11 mouse cellular contexts compared by ENCODE assay signal in genomic region chr17:29498028-29498427, GRCm38 (mm10). TPM values are rescaled to one million over a fixed set of nuclear protein-coding genes. Genes with fewer than 3 reads are reported as not detected.
DNase-seq lines count a peak whose midpoint lies in the region; ATAC-seq and TF ChIP-seq lines count a peak whose summit lies in the region.
"Had no signal": no experiment of that assay in that cellular context is flagged by ENCODE, and none has a peak within 500 bp of the region (broad histone marks: within the 10 kb centered on the region; RNA-seq: fewer than 3 reads in every experiment).

No protein-coding gene starts in this region.

- peaks cover 48% of the 10 kb centered on the region for H3K36me3 ChIP-seq in erythroblast, embryonic 14.5 days (ENCODE audit: control insufficient read depth)
- peaks cover 24% of the 10 kb centered on the region for H3K36me3 ChIP-seq in small intestine, adult 2 months (ENCODE audit: control insufficient read depth, insufficient read depth, low read length)
- H3K36me3 ChIP-seq in kidney, embryonic 15.5 days: peaks cover 19% of the 10 kb centered on the region

- H3K9ac ChIP-seq in kidney, embryonic 15.5 days: no peak overlapping the region

- 41% methylated on average over 4 of the region's 4 CpGs for WGBS in small intestine, adult 2 months
- 53% methylated on average over 4 of the region's 4 CpGs for WGBS in kidney, embryonic 15.5 days

- peak overlapping the region; percentile 13; the same call in 1 of the 2 replicates for H3K27ac ChIP-seq in small intestine, adult 2 months (ENCODE audit: insufficient read depth, low read depth, low read length)
- no peak overlapping the region for H3K27ac ChIP-seq in kidney, embryonic 15.5 days

- peak overlapping the region; percentile 1 for H3K4me3 ChIP-seq in erythroblast, embryonic 14.5 days (replicated peaks)
- no peak overlapping the region for H3K4me3 ChIP-seq in small intestine, adult 2 months (ENCODE audit: low read depth, low read length)
- no peak overlapping the region for H3K4me3 ChIP-seq in kidney, embryonic 15.5 days (replicated peaks)
- H3K4me3 ChIP-seq: myocyte had no signal

- H3K4me1 ChIP-seq in erythroblast, embryonic 14.5 days (ENCODE audit: control insufficient read depth): peaks cover 91% of the 10 kb centered on the region
- peaks cover 4% of the 10 kb centered on the region; the same call in 1 of the 2 replicates for H3K4me1 ChIP-seq in small intestine, adult 2 months (ENCODE audit: control insufficient read depth, insufficient read depth, insufficient read length, low read length)
- peaks cover 25% of the 10 kb centered on the region for H3K4me1 ChIP-seq in kidney, embryonic 15.5 days

- peak; percentile 36 to 48 for DNase-seq in right cerebral cortex, postnatal 10 days (ENCODE audit: low spot score in 2 of 2)
- DNase-seq in right cerebral cortex, adult 18-20 months: no peak
- DNase-seq in induced T-regulatory cell, adult 2 months (ENCODE audit: low read depth): peak; percentile 74
- no peak for DNase-seq in urinary bladder, adult 2 months (ENCODE audit: low spot score)

- H3K4me2 ChIP-seq in kidney, embryonic 15.5 days: no peak overlapping the region

- TF ChIP-seq POLR2A in small intestine, adult 2 months (IDR thresholded peaks at IDR 0.05; ENCODE audit: low read depth, low read length): no peak

- TF ChIP-seq CTCF in small intestine, adult 2 months (IDR thresholded peaks at IDR 0.05; ENCODE audit: extremely low read depth, insufficient read length, insufficient replicate concordance, low read depth, low read length): no peak

- ATAC-seq in erythroblast, adult 5-6 weeks (replicated peaks; ENCODE audit: low FRiP score, poor library complexity, severe bottlenecking): no peak
- ATAC-seq in kidney, embryonic 15.5 days (replicated peaks; ENCODE audit: low FRiP score): no peak

- H3K27me3 ChIP-seq in erythroblast, embryonic 14.5 days (ENCODE audit: control insufficient read depth): no peaks in the 10 kb centered on the region
- H3K27me3 ChIP-seq in small intestine, adult 2 months (ENCODE audit: control insufficient read depth, insufficient read depth, low read length): no peaks in the 10 kb centered on the region
- no peaks in the 10 kb centered on the region for H3K27me3 ChIP-seq in kidney, embryonic 15.5 days

- H3K9me3 ChIP-seq in erythroblast, embryonic 14.5 days (ENCODE audit: control insufficient read depth, low read length): no peaks in the 10 kb centered on the region
- no peaks in the 10 kb centered on the region for H3K9me3 ChIP-seq in kidney, embryonic 15.5 days (replicated peaks)

RNA-seq across cellular contexts. Expression of gene Pim1, which starts 7.5 kb away (rescaled TPM):
- polyA plus RNA-seq in erythroblast, embryonic 14.5 days (2012): 72.6 and 76.6 TPM in 2 replicates
- 342 and 357 TPM in 2 replicates for total RNA-seq in erythroblast, adult 5-6 weeks (2015; ENCODE audit: low replicate concordance)
- total RNA-seq in erythroblast, adult 5-6 weeks (2017; ENCODE audit: low replicate concordance): 725 and 933 TPM in 2 replicates
- 38.9 and 160 TPM in 2 replicates for polyA plus RNA-seq in small intestine, adult 2 months (2012; rRNA removed)
- polyA plus RNA-seq in kidney, embryonic 15.5 days (2015; fragmentation: Nextera tagmentation; extraction: Ambion mirVana): 17.8 and 17.9 TPM in 2 replicates
- 21.2 and 24.4 TPM in 2 replicates for polyA plus RNA-seq in urinary bladder, adult 2 months (2012; rRNA removed)

RNA-seq across cellular contexts. Expression of gene Gm17657, which starts 51.4 kb away (rescaled TPM):
- polyA plus RNA-seq in erythroblast, embryonic 14.5 days (2012): not detected in 2 replicates
- total RNA-seq in erythroblast, adult 5-6 weeks (2015; ENCODE audit: low replicate concordance): 2.9 TPM in 1 of 2 replicates, not detected in the other
- total RNA-seq in erythroblast, adult 5-6 weeks (2017; ENCODE audit: low replicate concordance): not detected in 2 replicates
- not detected in 2 replicates for polyA plus RNA-seq in small intestine, adult 2 months (2012; rRNA removed)
- polyA plus RNA-seq in kidney, embryonic 15.5 days (2015; fragmentation: Nextera tagmentation; extraction: Ambion mirVana): not detected in 2 replicates
- polyA plus RNA-seq in urinary bladder, adult 2 months (2012; rRNA removed): not detected in 2 replicates
- total RNA-seq: left cerebral cortex, adult 8-10 months had no signal
- polyA plus RNA-seq: heart, postnatal 0 days; myocyte had no signal

RNA-seq across cellular contexts. Expression of gene Tbc1d22b, which starts 51.6 kb away (rescaled TPM):
- 0.99 and 1.1 TPM in 2 replicates for polyA plus RNA-seq in erythroblast, embryonic 14.5 days (2012)
- 3.7 and 4.4 TPM in 2 replicates for total RNA-seq in erythroblast, adult 5-6 weeks (2015; ENCODE audit: low replicate concordance)
- total RNA-seq in erythroblast, adult 5-6 weeks (2017; ENCODE audit: low replicate concordance): 0.51 and 1.3 TPM in 2 replicates
- 13.8 and 27.3 TPM in 2 replicates for polyA plus RNA-seq in small intestine, adult 2 months (2012; rRNA removed)
- 16.7 and 19.3 TPM in 2 replicates for polyA plus RNA-seq in kidney, embryonic 15.5 days (2015; fragmentation: Nextera tagmentation; extraction: Ambion mirVana)
- 13.5 and 14.1 TPM in 2 replicates for polyA plus RNA-seq in urinary bladder, adult 2 months (2012; rRNA removed)

RNA-seq across cellular contexts. Expression of gene Tmem217, which starts 54.2 kb away (rescaled TPM):
- polyA plus RNA-seq in erythroblast, embryonic 14.5 days (2012): not detected in 2 replicates
- total RNA-seq in erythroblast, adult 5-6 weeks (2015; ENCODE audit: low replicate concordance): not detected in 2 replicates
- total RNA-seq in erythroblast, adult 5-6 weeks (2017; ENCODE audit: low replicate concordance): not detected in 2 replicates
- polyA plus RNA-seq in small intestine, adult 2 months (2012; rRNA removed): 0.29 TPM in 1 of 2 replicates, not detected in the other
- 0.80 and 1.2 TPM in 2 replicates for polyA plus RNA-seq in kidney, embryonic 15.5 days (2015; fragmentation: Nextera tagmentation; extraction: Ambion mirVana)
- 0.14 and 0.21 TPM in 2 replicates for polyA plus RNA-seq in urinary bladder, adult 2 months (2012; rRNA removed)
- total RNA-seq: left cerebral cortex, adult 8-10 months had no signal
- polyA plus RNA-seq: myocyte had no signal

Comparison
In these comparisons a context has a peak if more than half of its experiments do, and no peak if none do; other contexts are left out.
1. DNase-seq: peak in right cerebral cortex, postnatal 10 days (2 of 2) and induced T-regulatory cell, adult 2 months (single experiment); none in right cerebral cortex, adult 18-20 months (single experiment) and urinary bladder, adult 2 months (single experiment).